Mouse (Mus musculus): ENCODE results near the gene Ace2. TPM values are rescaled to one million over a fixed set of nuclear protein-coding genes. Genes with fewer than 3 reads are reported as not detected.

The Ace2 gene
- total and polyA plus RNA-seq, 3 experiments, result not detected

DNA sequence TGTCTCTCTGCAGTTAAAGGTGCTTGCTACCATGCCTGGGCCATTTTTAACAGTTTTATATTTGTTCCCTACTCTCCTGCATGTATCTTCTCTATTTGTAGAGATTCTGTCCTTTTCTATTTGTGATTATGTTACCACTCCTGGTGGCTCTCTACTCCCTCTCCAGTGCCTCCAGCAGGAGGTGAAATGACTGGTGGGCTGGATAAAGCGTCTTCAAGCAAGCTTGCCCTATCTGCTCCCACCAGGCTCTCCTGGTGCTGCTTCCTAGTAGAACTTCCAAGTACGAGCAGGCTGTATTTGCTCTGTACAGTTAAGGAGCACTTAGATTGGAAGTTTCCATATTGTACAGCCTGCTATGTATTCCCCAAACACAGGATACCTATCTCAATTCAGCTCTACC is 43.3 kb upstream of the Ace2 start:
- H3K9me3 ChIP-seq (replicated peaks; ENCODE audit: insufficient read depth, low read length), result no peaks in the 10 kb centered on the region
- TF ChIP-seq MAX (IDR thresholded peaks at IDR 0.05; ENCODE audit: low read length) (no peak), NRF1 (IDR thresholded peaks at IDR 0.05; ENCODE audit: insufficient read depth, low read depth, low read length, poor library complexity, severe bottlenecking) (no peak), ETS1 (IDR thresholded peaks at IDR 0.05; ENCODE audit: low read depth, low read length) (no peak), GATA1 (IDR thresholded peaks at IDR 0.05; ENCODE audit: low read depth, low read length) (no peak)
- no peak overlapping the region for H3K27ac ChIP-seq (ENCODE audit: control insufficient read depth, low read depth, low read length)
- H3K79me2 ChIP-seq (ENCODE audit: control insufficient read depth, insufficient read depth, low read length, poor library complexity), result no peaks in the 10 kb centered on the region
- H3K9ac ChIP-seq (ENCODE audit: control insufficient read depth, low read depth, low read length, poor library complexity, severe bottlenecking), result no peak overlapping the region
- peaks cover 0 to 13% of the 10 kb centered on the region in 2 experiments; a peak in 2 of 4 replicates for H3K36me3 ChIP-seq (ENCODE audit: control insufficient read depth in 1 of 2, insufficient read depth in 2 of 2, low read length in 2 of 2)
- no peak overlapping the region for H3K4me3 ChIP-seq (ENCODE audit: control insufficient read depth in 1 of 2, insufficient read depth in 1 of 2, low read depth in 2 of 2, low read length in 2 of 2)
- H3K27me3 ChIP-seq (ENCODE audit: control insufficient read depth in 1 of 2, insufficient read depth in 2 of 2, low read length in 2 of 2), result no peaks in the 10 kb centered on the region
- DNase-seq (ENCODE audit: low read depth, low spot score), result no peak
- peaks cover 0 to 18% of the 10 kb centered on the region in 2 experiments; a peak in 3 of 4 replicates for H3K4me1 ChIP-seq (ENCODE audit: control insufficient read depth in 1 of 2, insufficient read depth in 2 of 2, low read length in 2 of 2)

DNA sequence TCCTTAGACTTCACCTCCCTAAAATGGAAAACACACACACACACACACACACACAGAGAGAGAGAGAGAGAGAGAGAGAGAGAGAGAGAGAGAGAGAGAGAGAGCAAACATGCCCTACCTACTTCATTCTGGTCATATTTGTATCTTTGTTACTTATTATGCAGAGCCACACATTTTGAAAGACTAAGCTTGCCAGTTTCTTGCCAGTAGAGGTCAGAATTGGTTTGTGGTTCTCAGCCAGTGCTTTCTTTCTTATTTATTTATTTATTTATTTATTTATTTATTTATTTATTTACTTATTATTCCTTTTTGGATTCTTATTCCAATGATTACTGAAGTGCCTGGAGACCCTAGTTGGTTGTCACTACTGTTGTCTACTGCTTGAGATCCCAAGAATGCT is 37.6 kb upstream of the Ace2 start:
- TF ChIP-seq ELF1 (IDR thresholded peaks at IDR 0.05; ENCODE audit: low read depth, low read length) (no peak), ZC3H11A (IDR thresholded peaks at IDR 0.05; ENCODE audit: low read depth, low read length) (peak; percentile 57), POLR2A (IDR thresholded peaks at IDR 0.05; ENCODE audit: control insufficient read depth in 1 of 2, insufficient read depth in 1 of 2, low read depth in 1 of 2, low read length in 2 of 2, poor library complexity in 1 of 2) (no peak), UBTF (IDR thresholded peaks at IDR 0.05; ENCODE audit: borderline replicate concordance, insufficient read depth, low read depth, low read length) (no peak), RAD21 (IDR thresholded peaks at IDR 0.05; ENCODE audit: low read depth, low read length) (peak; percentile 54), SMC3 (IDR thresholded peaks at IDR 0.05; ENCODE audit: low read depth, low read length) (peak; percentile 46), NELFE (IDR thresholded peaks at IDR 0.05; ENCODE audit: low read depth, low read length) (no peak), CTCF (IDR thresholded peaks at IDR 0.05 in 2 of 3, conservative IDR thresholded peaks at IDR 0.05 in 1 of 3; ENCODE audit: control insufficient read depth in 1 of 3, insufficient read depth in 1 of 3, low read depth in 2 of 3, low read length in 3 of 3, poor library complexity in 1 of 3, severe bottlenecking in 1 of 3) (peak in 2 of 3 experiments; percentile 9 to 43; a peak in 2 of 6 replicates), MEF2A (IDR thresholded peaks at IDR 0.05; ENCODE audit: extremely low read depth, insufficient replicate concordance, low read depth, low read length, poor library complexity, severe bottlenecking) (no peak)
- no peak overlapping the region for H3K9ac ChIP-seq (ENCODE audit: control insufficient read depth, low read depth, low read length, poor library complexity, severe bottlenecking)
- H3K4me1 ChIP-seq (ENCODE audit: control insufficient read depth in 1 of 2, insufficient read depth in 2 of 2, low read length in 2 of 2), result no peaks in the 10 kb centered on the region
- no peaks in the 10 kb centered on the region for H3K79me2 ChIP-seq (ENCODE audit: control insufficient read depth, insufficient read depth, low read length, poor library complexity)
- H3K9me3 ChIP-seq (replicated peaks; ENCODE audit: insufficient read depth, low read length), result no peaks in the 10 kb centered on the region
- peak; percentile 31 for DNase-seq (ENCODE audit: low read depth, low spot score)
- no peak overlapping the region for H3K4me3 ChIP-seq (ENCODE audit: control insufficient read depth in 1 of 2, insufficient read depth in 1 of 2, low read depth in 2 of 2, low read length in 2 of 2)
- no peaks in the 10 kb centered on the region; a peak in 1 of 4 replicates for H3K27me3 ChIP-seq (ENCODE audit: control insufficient read depth in 1 of 2, insufficient read depth in 2 of 2, low read length in 2 of 2)
- H3K27ac ChIP-seq (ENCODE audit: control insufficient read depth, low read depth, low read length), result no peak overlapping the region
- H3K36me3 ChIP-seq (ENCODE audit: control insufficient read depth in 1 of 2, insufficient read depth in 2 of 2, low read length in 2 of 2), result no peaks in the 10 kb centered on the region

GRCm38 (mm10) chrX:164102198-164102597 is 36.9 kb upstream of the Ace2 start:
- no peak for DNase-seq (ENCODE audit: low read depth, low spot score)
- no peak overlapping the region for H3K4me3 ChIP-seq (ENCODE audit: control insufficient read depth in 1 of 2, insufficient read depth in 1 of 2, low read depth in 2 of 2, low read length in 2 of 2)
- H3K79me2 ChIP-seq (ENCODE audit: control insufficient read depth, insufficient read depth, low read length, poor library complexity), result no peaks in the 10 kb centered on the region
- no peak for TF ChIP-seq MAFK (IDR thresholded peaks at IDR 0.05; ENCODE audit: borderline replicate concordance, low read depth, low read length)
- no peak for TF ChIP-seq SMC3 (IDR thresholded peaks at IDR 0.05; ENCODE audit: low read depth, low read length)
- no peak for TF ChIP-seq CHD1 (IDR thresholded peaks at IDR 0.05; ENCODE audit: low read depth, low read length)
- H3K9me3 ChIP-seq (replicated peaks; ENCODE audit: insufficient read depth, low read length), result no peaks in the 10 kb centered on the region
- no peaks in the 10 kb centered on the region for H3K36me3 ChIP-seq (ENCODE audit: control insufficient read depth in 1 of 2, insufficient read depth in 2 of 2, low read length in 2 of 2)
- H3K9ac ChIP-seq (ENCODE audit: control insufficient read depth, low read depth, low read length, poor library complexity, severe bottlenecking), result no peak overlapping the region
- no peaks in the 10 kb centered on the region; a peak in 1 of 4 replicates for H3K27me3 ChIP-seq (ENCODE audit: control insufficient read depth in 1 of 2, insufficient read depth in 2 of 2, low read length in 2 of 2)
- H3K27ac ChIP-seq (ENCODE audit: control insufficient read depth, low read depth, low read length), result no peak overlapping the region
- no peaks in the 10 kb centered on the region for H3K4me1 ChIP-seq (ENCODE audit: control insufficient read depth in 1 of 2, insufficient read depth in 2 of 2, low read length in 2 of 2)

All from MEL (cell line).